Mouse (Mus musculus) liver, embryonic 11.5 days (tissue): ENCODE measurements at regions not wholly inside any gene's neighbourhood (a gene's known extent, or its start where the extent isn't known, plus 50 kb on each side); places are given as distances from the start of the nearest gene placed in this dataset.

Experiments
- ATAC-seq: fragments of 200-750 bp; cut with Nextera tagmentation; replicated peaks from 2 replicates; pipeline ENCODE4 v1.8.0; 2017; ENCODE audit warnings: moderate number of reproducible peaks, mild to moderate bottlenecking, moderate TSS enrichment, moderate library complexity; ENCODE audit not compliant: low FRiP score
- DNase-seq: peaks from one replicate; pipeline ENCODE4 v3.0.0-alpha.2; 2017; ENCODE audit warnings: low spot score
- H3K27ac ChIP-seq: fragments of 300-500 bp; sonication (generic); 2 replicates; pipeline ENCODE4 v1.5.1; 2014; ENCODE audit warnings: mild to moderate bottlenecking, low read depth, low read length, control low read depth
- H3K27me3 ChIP-seq: fragments of 300-500 bp; sonication (generic); replicated peaks from 2 replicates; pipeline ENCODE4 v1.6.1; 2014; ENCODE audit warnings: low read length, mixed read lengths; ENCODE audit not compliant: control insufficient read depth, insufficient read depth
- H3K36me3 ChIP-seq: fragments of 300-500 bp; sonication (generic); 2 replicates; pipeline ENCODE4 v1.6.1; 2014; ENCODE audit warnings: mild to moderate bottlenecking, low read length, moderate library complexity, mixed read lengths; ENCODE audit not compliant: control insufficient read depth, insufficient read depth
- H3K4me1 ChIP-seq: fragments of 300-500 bp; sonication (generic); replicated peaks from 2 replicates; pipeline ENCODE4 v1.6.1; 2014; ENCODE audit warnings: low read length, mixed read lengths; ENCODE audit not compliant: control insufficient read depth, insufficient read depth
- H3K4me2 ChIP-seq: fragments of 300-500 bp; sonication (generic); 2 replicates; pipeline ENCODE4 v1.6.1; 2014; ENCODE audit warnings: mild to moderate bottlenecking, control low read depth, moderate library complexity
- H3K4me3 ChIP-seq: fragments of 300-500 bp; sonication (generic); 2 replicates; pipeline ENCODE4 v1.5.1; 2014; ENCODE audit warnings: low read depth, low read length, control low read depth
- H3K9ac ChIP-seq: fragments of 300-500 bp; sonication (generic); 2 replicates; pipeline ENCODE4 v1.6.1; 2014; ENCODE audit warnings: low read depth, low read length, control low read depth
- H3K9me3 ChIP-seq: fragments of 300-500 bp; sonication (generic); 2 replicates; pipeline ENCODE4 v1.6.1; 2016; ENCODE audit warnings: low read length, inconsistent platforms, mixed read lengths; ENCODE audit not compliant: control insufficient read depth
- whole genome bisulfite sequencing: fragments of 180-500 bp; shearing (Covaris S2); extraction: QIAGEN DNeasy Blood & Tissue Kit; methylation state at CpG from one replicate; pipeline ENCODE4 v1.1.7; 2014; 5-methylcytosine and 5-hydroxymethylcytosine counted together

- Histone ChIP-seq H3K27me3 (no peaks in the 10 kb centered on the region), H3K4me1 (no peaks in the 10 kb centered on the region), H3K27ac (no peak overlapping the region), H3K9ac (no peak overlapping the region), H3K4me2 (no peak overlapping the region), H3K4me3 (no peak overlapping the region), H3K36me3 (no peaks in the 10 kb centered on the region), H3K9me3 (no peaks in the 10 kb centered on the region)
- ATAC-seq (no peak), DNase-seq (no peak)
- 82% methylated on average over 4 of the region's 4 CpGs for WGBS
These were observed 78.8 kb upstream of the Herc3 start for GRCm38 (mm10) chr6:58752496-58752895.

- DNase-seq (no peak), ATAC-seq (no peak)
- H3K4me1 ChIP-seq, result no peaks in the 10 kb centered on the region
- no peak overlapping the region for H3K27ac ChIP-seq
- H3K4me3 ChIP-seq, result no peak overlapping the region
- H3K9ac ChIP-seq, result no peak overlapping the region
- H3K36me3 ChIP-seq, result no peaks in the 10 kb centered on the region
- no peaks in the 10 kb centered on the region for H3K9me3 ChIP-seq
- WGBS, result 36% methylated on average over 2 of the region's 2 CpGs
- H3K4me2 ChIP-seq, result no peak overlapping the region
- no peaks in the 10 kb centered on the region for H3K27me3 ChIP-seq
These were observed 74.8 kb upstream of the Herc3 start for GRCm38 (mm10) chr6:58756309-58757015.

- ATAC-seq, result 0 out of 2 replicates have a peak, but pooled peaks have one; percentile 29
These were observed 73.9 kb upstream of the Herc3 start for GRCm38 (mm10) chr6:58757339-58757738.

GRCm38 (mm10) chr6:58770654-58771218 lies 60.5 kb upstream of the Herc3 start:
- ATAC-seq (peak; percentile 60), DNase-seq (peak; percentile 48)
- WGBS, result 18% methylated on average over 8 of the region's 8 CpGs

More at GRCm38 (mm10) chr6:58757339-58757738, 73.9 kb upstream of the Herc3 start:
- Histone ChIP-seq H3K4me2 (no peak overlapping the region), H3K4me3 (no peak overlapping the region), H3K9ac (no peak overlapping the region), H3K4me1 (no peaks in the 10 kb centered on the region), H3K9me3 (no peaks in the 10 kb centered on the region), H3K36me3 (no peaks in the 10 kb centered on the region), H3K27me3 (no peaks in the 10 kb centered on the region), H3K27ac (no peak overlapping the region)
- WGBS, result 60% methylated on average over 4 of the region's 4 CpGs
- no peak for DNase-seq

GRCm38 (mm10) chr6:58772014-58772413 lies 59.3 kb upstream of the Herc3 start:
- no peaks in the 10 kb centered on the region for H3K9me3 ChIP-seq
- no peak overlapping the region for H3K9ac ChIP-seq
- H3K36me3 ChIP-seq, result no peaks in the 10 kb centered on the region
- H3K4me1 ChIP-seq, result no peaks in the 10 kb centered on the region
- 3% methylated on average over 1 of the region's 1 CpGs for WGBS
- DNase-seq, result no peak
- no peak overlapping the region for H3K4me2 ChIP-seq
- no peak for ATAC-seq
- H3K27me3 ChIP-seq, result no peaks in the 10 kb centered on the region
- no peak overlapping the region for H3K27ac ChIP-seq
- H3K4me3 ChIP-seq, result no peak overlapping the region

More at GRCm38 (mm10) chr6:58770654-58771218, 60.5 kb upstream of the Herc3 start:
- Histone ChIP-seq H3K9ac (no peak overlapping the region), H3K27ac (no peak overlapping the region), H3K36me3 (no peaks in the 10 kb centered on the region), H3K27me3 (no peaks in the 10 kb centered on the region), H3K4me2 (0 out of 2 replicates have a peak overlapping the region, but pooled peaks have one; percentile 22), H3K4me1 (no peaks in the 10 kb centered on the region), H3K4me3 (no peak overlapping the region), H3K9me3 (no peaks in the 10 kb centered on the region)
